Mouse (Mus musculus): ENCODE measurements around the gene Rfk.

Rfk gene

DNA sequence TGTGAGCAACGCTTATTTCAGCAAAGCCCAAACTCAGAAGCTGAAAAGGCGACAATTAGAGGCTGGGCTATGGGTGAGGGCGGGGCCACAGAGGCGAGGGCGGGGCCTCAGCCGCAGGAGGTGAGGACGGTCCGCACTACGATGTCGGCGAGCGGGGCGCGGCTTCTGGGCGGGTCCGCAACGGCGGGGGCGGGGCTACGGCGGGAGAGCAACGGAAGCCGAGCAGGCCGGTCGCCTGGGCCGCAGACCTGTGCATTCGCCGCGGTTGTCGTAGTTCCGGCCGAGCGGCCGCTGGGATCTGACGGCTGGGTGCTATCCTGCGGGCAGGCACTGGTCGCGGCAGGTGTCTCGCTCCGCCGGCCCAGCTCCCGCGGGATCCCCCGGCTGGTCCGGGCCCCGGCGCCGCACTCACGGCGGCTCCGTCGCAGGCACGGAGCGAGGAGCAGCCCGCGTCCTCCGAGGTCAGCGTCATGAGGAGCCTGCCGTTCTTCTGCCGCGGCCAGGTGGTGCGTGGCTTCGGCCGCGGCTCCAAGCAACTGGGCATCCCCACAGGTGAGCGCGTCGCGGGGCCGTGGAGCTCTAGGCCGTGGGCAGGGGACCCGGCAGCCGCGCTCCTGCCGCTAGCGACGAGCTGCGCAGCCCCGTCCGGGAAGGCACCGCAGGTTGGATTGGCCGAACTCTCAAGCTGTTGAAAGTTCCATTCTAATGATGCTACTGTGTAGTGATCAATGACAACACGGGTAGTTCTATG lies at the start of gene Rfk:
Rfk (plus strand) TSS at position 203 of the 751 bp plus-strand sequence.
- peak; percentile 89 to 91 for DNase-seq (ENCODE audit: low spot score in 2 of 2)

GRCm38 (mm10) chr19:17344881-17345280 lies 49.0 kb upstream of the Rfk start:
- DNase-seq (ENCODE audit: low spot score in 2 of 2): no peak

DNA sequence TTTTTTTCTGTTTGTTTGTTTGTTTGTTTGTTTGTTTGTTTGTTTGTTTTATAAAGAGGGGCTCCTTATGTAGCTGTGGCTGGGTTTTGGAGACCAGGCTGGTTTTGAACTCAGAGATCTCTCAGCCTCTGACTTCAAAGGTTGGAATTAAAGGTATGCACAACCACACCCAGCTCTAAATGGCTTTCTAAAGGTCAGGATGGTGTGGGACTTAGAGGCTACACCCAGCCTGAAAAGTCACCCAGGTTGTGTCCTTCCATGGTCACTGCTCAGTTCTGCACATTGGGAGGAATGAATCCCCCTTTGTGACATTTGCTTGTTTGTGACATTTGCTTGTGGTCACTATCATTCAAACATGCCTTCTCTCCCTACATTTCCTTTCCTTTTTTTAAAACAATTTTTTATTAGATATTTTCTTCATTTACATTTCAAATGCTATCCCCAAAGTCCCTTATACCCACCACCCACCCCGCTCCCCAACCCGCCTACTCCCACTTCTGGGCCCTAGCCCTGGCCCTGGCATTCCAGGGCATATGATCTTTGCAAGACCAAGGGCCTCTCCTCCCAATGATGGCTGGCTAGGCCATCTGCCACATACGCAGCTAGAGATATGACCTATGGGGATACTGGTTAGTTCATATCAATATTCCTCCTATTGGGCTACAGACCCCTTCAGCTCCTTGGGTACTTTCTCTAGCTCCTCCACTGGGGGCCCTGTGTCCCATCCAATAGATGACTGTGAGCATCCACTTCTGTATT lies 46.9 kb upstream of the Rfk start:
- DNase-seq (ENCODE audit: low spot score in 2 of 2): no peak

DNA sequence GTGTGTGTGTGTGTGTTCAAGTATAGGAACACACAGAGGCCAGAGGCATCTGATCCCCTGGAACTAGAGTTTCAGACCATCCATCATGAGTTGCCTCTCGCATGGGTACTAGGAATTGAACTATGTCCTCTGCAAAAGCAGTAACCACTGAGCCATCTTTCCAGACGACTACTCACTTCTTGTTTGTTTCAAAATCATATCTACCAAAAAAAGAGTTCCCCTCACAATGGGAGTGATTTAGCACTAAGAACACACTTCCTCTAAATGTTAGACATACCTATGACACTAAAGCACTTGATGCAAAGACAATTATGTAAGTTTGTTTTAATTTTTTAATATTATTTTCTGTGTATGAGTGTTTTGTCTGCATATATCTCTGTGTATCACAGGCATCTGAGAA lies 46.0 kb upstream of the Rfk start:
- DNase-seq (ENCODE audit: low spot score in 2 of 2): no peak

GRCm38 (mm10) chr19:17353727-17354126 lies 40.1 kb upstream of the Rfk start:
- no peak for DNase-seq (ENCODE audit: low spot score in 2 of 2)

DNA sequence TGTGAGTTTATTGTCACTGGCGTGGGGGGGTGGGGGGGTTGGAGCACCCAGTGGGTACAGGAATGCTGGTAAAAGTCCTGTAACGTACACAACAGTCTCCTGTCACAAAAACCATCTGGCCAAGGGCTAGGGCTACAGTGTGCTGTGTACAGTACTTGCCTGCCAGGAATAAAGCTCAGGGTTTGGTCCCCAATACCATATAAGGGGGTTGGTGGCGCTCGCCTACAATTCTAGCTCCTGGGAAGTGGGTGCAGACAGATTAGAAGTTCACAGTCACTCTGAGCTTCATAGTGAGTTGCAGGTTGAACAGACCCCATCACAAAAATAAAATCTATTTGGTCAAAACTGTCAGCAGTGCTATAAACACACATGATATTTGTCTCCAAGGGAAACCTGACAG lies 39.5 kb upstream of the Rfk start:
- DNase-seq (ENCODE audit: low spot score in 2 of 2): no peak

GRCm38 (mm10) chr19:17354797-17355196 lies 39.0 kb upstream of the Rfk start:
- no peak for DNase-seq (ENCODE audit: low spot score in 2 of 2)

DNA sequence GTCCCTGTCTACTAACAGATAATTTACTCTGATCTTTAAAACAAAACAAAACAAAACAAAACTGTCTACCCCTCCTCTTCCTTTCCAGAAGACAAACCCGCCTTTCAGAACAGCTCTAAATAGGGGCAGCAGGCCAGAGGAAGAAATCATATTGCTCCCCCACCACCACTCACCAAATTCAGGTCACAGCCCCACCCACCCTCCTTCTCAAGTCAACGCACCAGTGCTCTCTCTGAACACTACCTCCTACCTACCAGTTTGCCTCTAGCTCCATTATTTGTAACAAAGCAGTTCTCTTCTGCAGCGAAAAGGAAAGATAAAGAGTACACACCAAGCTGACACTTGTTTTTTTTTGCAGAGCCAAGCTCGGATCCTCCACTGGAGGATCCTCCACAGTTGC lies 38.5 kb upstream of the Rfk start:
- no peak for DNase-seq (ENCODE audit: low spot score in 2 of 2)

DNA sequence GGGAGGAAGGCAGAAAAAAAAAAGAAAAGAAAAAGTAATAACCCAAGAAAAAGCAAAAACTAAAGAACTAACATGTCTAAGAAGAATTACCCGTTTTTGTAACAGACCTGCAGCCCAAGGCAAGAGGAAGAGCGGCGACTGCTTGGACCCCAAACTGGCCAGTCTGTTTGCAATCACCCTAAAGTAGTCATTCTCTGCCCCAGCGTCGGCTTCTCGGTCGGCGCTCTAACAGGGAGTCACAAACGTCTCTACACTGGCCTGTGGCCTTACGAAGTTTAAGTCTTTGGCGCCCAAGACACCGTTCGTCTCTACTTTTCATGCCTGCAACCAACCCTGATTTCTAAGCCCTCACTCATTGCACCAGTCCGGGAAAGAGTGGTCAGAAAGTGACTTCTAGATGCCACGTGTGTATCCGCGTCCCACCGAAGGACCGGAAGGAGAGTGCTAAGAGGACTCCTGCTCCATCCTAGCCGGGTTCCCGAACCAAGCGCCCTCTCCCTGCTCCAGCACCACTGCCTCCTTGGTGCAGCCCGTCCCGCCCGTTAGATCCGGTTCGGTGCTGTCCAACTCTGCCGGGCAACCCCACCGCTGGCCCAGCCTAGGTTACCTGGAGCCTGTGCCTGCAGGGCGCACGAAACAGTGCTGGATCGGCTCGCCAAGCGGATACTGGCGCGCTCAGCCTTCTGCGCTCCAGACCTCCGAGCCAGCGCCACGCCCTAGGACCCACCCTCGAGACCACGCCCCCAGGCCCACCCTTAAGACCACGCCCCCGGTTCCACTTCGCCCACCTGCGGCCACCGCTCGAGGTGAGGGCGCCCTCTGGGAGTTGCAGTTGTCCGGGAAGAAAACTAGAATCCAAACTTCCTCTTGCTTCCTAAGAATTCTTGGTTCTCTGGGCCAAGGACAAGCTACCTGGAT lies 37.6 kb upstream of the Rfk start:
- peak; percentile 64 to 68 for DNase-seq (ENCODE audit: low spot score in 2 of 2)

DNA sequence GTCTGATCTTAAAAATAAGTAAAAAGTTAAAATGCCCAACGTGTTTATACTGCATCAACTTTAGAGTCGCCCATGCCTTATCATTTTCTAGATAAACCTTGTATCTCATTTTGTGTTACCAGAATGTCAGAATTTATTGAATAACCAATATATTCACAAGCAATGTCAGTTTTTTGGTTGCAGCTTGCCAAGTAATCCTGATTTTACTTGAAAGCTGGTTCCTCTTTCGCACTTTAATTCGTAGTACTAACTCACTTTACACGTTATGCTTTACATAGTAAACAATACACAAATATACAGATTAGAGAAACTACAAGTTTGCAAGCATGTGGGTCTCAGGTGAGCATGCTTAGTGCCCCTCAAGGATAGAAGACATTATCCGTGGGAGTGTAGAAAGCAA lies 36.9 kb upstream of the Rfk start:
- DNase-seq (ENCODE audit: low spot score in 2 of 2): no peak

DNA sequence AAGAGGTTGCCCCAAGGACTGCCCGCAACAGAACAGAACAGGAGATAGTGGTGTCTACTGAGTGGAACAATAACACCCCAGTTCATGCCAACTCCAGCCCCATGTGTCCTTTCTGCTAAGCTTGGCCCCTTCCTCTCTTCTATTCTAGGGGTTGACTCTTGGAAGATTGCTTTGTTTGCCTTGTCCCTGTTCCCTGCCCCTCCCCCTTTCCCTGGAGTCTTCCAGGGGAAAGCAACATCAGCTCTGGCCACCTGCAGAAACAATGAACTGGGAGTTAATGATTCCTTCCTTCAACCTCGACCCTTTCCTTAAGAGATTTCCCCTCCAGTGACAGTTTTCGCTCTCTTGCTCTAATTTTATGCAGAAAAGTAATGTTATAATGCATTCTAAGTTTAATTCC lies 36.5 kb upstream of the Rfk start:
- DNase-seq (ENCODE audit: low spot score in 2 of 2): no peak

GRCm38 (mm10) chr19:17359315-17359890 lies 34.4 kb upstream of the Rfk start:
- DNase-seq (ENCODE audit: low spot score in 2 of 2): no peak

GRCm38 (mm10) chr19:17361181-17361580 lies 32.7 kb upstream of the Rfk start:
- DNase-seq (ENCODE audit: low spot score in 2 of 2): no peak

DNA sequence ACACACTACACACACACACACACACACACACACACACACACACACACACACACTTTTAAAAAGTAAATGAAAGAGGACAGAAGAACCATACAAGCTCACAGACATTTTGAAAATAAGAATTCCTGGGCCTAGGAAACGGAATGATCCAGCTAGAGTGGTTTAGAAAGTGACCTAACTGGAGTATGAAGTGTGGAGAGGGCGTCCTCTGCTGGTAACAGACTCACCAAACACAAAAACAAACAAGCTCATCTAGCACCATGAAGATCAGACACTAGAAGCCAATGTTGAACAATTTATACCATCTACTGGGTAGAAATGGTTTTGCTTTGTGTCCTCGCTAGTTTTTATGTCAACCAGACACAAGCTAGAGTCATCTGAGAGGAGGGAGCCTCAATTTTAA lies 29.1 kb upstream of the Rfk start:
- peak in 1 of 2 experiments; percentile 37 for DNase-seq (ENCODE audit: low spot score in 2 of 2)

DNA sequence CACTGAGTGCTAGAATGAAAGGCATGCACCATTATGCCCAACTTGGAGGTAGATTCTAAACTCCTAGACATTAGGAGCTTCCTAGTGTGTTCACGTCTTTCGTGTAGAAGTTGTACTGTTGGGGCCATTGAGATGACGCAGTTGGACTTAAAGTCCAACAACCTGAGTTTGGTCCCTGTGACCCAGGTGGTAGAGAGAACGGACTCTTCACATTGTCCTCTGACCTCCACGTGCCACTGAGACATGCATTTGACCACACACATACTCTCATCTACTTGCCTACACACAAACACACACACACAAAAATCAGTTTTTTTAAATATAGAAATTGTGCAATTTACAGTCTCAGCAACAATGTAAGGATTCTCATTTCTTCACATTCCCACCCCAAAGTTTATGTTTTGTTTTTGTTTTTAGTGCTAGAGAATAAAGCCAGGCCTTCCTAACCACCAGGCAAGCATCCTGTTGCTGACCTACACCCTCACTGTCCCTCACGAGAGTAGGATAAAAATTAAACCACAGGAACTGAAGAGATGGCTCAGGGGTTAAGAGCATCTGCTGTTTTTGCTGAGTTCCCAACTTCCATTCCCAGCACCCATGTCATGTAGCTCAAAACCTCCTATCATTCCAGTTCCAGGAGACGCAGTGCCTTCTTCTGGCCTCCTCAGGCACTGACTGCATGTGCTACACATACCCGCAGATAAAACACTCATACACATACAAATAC lies 27.3 kb upstream of the Rfk start:
- no peak for DNase-seq (ENCODE audit: low spot score in 2 of 2)

- no peak for DNase-seq (ENCODE audit: low spot score in 2 of 2)
Observed at GRCm38 (mm10) chr19:17368557-17368956, 25.3 kb upstream of the Rfk start.

- no peak for DNase-seq (ENCODE audit: low spot score in 2 of 2)
Observed at GRCm38 (mm10) chr19:17369581-17369980, 24.3 kb upstream of the Rfk start.

DNA sequence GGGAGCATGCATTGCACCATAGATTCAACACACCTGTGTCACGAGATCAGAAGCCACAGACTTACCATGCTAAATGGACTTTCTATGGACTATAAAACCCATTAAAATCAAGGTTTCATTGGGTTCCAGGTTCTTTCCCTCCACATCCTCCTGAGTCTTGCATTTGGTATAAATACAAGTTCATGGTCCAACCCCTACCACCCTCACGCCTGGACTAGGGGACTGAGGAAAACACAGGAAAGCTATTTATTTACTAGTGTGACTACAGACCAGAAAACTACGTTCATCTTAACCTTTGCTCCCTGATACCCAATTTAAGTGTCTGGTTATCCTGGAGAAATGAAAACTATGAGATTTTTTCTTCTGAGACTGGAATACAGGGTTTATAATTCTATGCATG lies 21.1 kb upstream of the Rfk start, which contains the start of gene Gcnt1:
Gcnt1 (minus strand) TSS at position 144 of the 400 bp plus-strand sequence.
- DNase-seq (ENCODE audit: low spot score in 2 of 2): no peak

GRCm38 (mm10) chr19:17378845-17379244 lies 15.0 kb upstream of the Rfk start:
- no peak for DNase-seq (ENCODE audit: low spot score in 2 of 2)

DNA sequence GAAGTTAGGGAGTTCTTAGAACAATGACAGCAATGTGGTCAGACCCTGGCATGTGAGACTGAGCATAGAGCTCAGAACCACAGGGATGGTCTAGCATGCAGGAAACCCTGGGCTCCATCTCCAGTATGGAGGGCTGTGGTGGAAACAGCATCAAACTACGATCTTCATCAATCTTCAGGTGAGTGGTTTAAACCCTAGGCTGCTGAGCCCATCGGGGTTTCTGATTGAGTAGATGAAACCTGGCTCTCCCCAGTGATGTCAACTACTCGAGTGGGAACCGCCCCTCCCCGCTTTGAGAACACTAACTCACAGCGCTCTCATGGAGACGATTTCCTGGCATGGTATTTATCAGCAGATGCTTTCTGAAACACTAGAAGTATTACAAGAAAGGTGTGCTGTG lies 13.3 kb upstream of the Rfk start:
- no peak for DNase-seq (ENCODE audit: low spot score in 2 of 2)

DNA sequence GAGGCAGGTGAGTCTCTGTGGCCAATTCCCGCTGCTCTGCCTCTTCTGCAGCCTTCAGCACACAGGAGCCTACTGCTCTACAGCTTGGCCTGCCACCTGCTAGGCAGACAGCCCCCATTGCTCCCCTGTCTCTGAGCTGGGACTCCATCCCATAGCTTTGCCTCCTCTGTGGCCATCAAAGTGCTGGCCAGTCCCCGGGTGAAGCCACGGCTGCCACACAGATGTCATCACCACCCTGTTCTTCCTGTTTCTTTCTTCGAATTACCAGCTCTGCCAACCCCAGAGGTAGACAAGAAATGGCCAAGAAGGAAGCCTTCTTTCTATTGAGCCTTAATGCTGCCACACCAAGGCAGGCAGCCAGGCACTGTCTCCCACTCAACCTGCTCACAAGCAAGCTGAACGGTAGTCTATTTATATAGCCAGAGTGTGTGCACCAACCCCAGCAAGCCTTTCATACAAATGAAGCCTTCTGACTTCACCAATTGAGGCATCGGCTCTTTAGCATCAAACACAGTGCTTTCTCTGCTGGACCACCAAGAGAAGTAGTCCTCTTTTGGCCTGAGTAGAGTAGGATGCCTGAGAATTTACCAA lies 10.9 kb upstream of the Rfk start:
- no peak for DNase-seq (ENCODE audit: low spot score in 2 of 2)

Measured in heart, adult 9 months (tissue).